Mouse (Mus musculus) limb, embryonic 14.5 days (tissue): Measurements from ENCODE around the gene Os9. TPM values are rescaled to one million over a fixed set of nuclear protein-coding genes. Genes with fewer than 3 reads are reported as not detected.

Source experiments
- ATAC-seq: fragments of 200-750 bp; cut with Nextera tagmentation; 2 replicates; pipeline ENCODE4 v1.8.0; 2017; ENCODE audit warnings: low read depth, moderate number of reproducible peaks, moderate TSS enrichment; ENCODE audit not compliant: low FRiP score
- DNase-seq: peaks from one replicate; pipeline ENCODE4 v3.0.0-alpha.2; 2015; ENCODE audit warnings: low spot score
- H3K27ac ChIP-seq: fragments of 300-500 bp; sonication (generic); replicated peaks from 2 replicates; pipeline ENCODE4 v1.5.1; 2014; ENCODE audit warnings: low read depth, mild to moderate bottlenecking, low read length, moderate library complexity, mixed read lengths
- H3K27me3 ChIP-seq: fragments of 300-500 bp; sonication (generic); 2 replicates; pipeline ENCODE4 v1.6.1; 2014; ENCODE audit warnings: low read length, mixed read lengths; ENCODE audit not compliant: control insufficient read depth, insufficient read depth
- H3K36me3 ChIP-seq: fragments of 300-500 bp; sonication (generic); 2 replicates; pipeline ENCODE4 v1.6.1; 2014; ENCODE audit warnings: mild to moderate bottlenecking, low read length, moderate library complexity, mixed read lengths; ENCODE audit not compliant: control insufficient read depth, insufficient read depth
- H3K4me1 ChIP-seq: fragments of 300-500 bp; sonication (generic); 2 replicates; pipeline ENCODE4 v1.6.1; 2014; ENCODE audit warnings: antibody characterized with exemption, low read length, mixed read lengths; ENCODE audit not compliant: control insufficient read depth, insufficient read depth
- H3K4me2 ChIP-seq: fragments of 300-500 bp; sonication (generic); replicated peaks from 2 replicates; pipeline ENCODE4 v1.6.1; 2014; ENCODE audit warnings: low read depth, mild to moderate bottlenecking, low read length, moderate library complexity; ENCODE audit not compliant: severe bottlenecking
- H3K4me3 ChIP-seq: fragments of 300-500 bp; sonication (generic); replicated peaks from 2 replicates; pipeline ENCODE4 v1.5.1; 2014; ENCODE audit warnings: low read length
- H3K9ac ChIP-seq: fragments of 300-500 bp; sonication (generic); 2 replicates; pipeline ENCODE4 v1.6.1; 2014; ENCODE audit warnings: mild to moderate bottlenecking, low read depth, low read length, moderate library complexity; ENCODE audit not compliant: severe bottlenecking
- H3K9me3 ChIP-seq: fragments of 300-500 bp; sonication (generic); 2 replicates; pipeline ENCODE4 v1.6.1; 2016; ENCODE audit warnings: low read length; ENCODE audit not compliant: control insufficient read depth
- POLR2A ChIP-seq: fragments of 200-500 bp; IDR thresholded peaks from 2 replicates; pipeline ENCODE4 v1.8.0; 2012; ENCODE audit warnings: inconsistent platforms, mild to moderate bottlenecking, moderate library complexity, borderline replicate concordance; ENCODE audit not compliant: insufficient read depth, insufficient read length; ENCODE audit errors: extremely low read depth
- WGBS: fragments of 180-500 bp; shearing (Covaris S2); extraction: QIAGEN DNeasy Blood & Tissue Kit; methylation state at CpG from one replicate; pipeline ENCODE4 v1.1.7; 2014; 5-methylcytosine and 5-hydroxymethylcytosine counted together
- polyA plus RNA-seq, 2 experiments: library from polyadenylated mRNA; depleted of rRNA in 1 of 2; stranded (reverse) in 1 of 2; unstranded in 1 of 2; fragments of >200 nt; fragmentation: Nextera tagmentation in 1 of 2; extraction: Ambion mirVana in 1 of 2; gene quantifications; 2 replicates each; pipeline versions ENCODE4 v1.2.1 to v1.2.3; 2012 to 2014

Os9 gene
- polyA plus RNA-seq, 2 experiments = 54.7 to 61.0 TPM

- DNase-seq = no peak
- Histone ChIP-seq H3K4me3 (no peak overlapping the region), H3K4me2 (no peak overlapping the region), H3K27me3 (no peaks in the 10 kb centered on the region), H3K27ac (no peak overlapping the region), H3K9me3 (no peaks in the 10 kb centered on the region), H3K4me1 (no peaks in the 10 kb centered on the region), H3K36me3 (no peaks in the 10 kb centered on the region), H3K9ac (no peak overlapping the region)
- no peak for ATAC-seq
- no peak for TF ChIP-seq POLR2A
- 64% methylated on average over 5 of the region's 5 CpGs for WGBS
Measured at GRCm38 (mm10) chr10:127132469-127132868, 11.5 kb upstream of the Os9 start.

- ATAC-seq = no peak
- H3K27me3 ChIP-seq = no peaks in the 10 kb centered on the region
- WGBS = 76% methylated on average over 4 of the region's 4 CpGs
- H3K4me3 ChIP-seq = no peak overlapping the region
- no peaks in the 10 kb centered on the region for H3K9me3 ChIP-seq
- no peak overlapping the region for H3K4me2 ChIP-seq
- DNase-seq = no peak
- H3K4me1 ChIP-seq = no peaks in the 10 kb centered on the region
- H3K27ac ChIP-seq = no peak overlapping the region
- no peak for TF ChIP-seq POLR2A
- no peak overlapping the region for H3K9ac ChIP-seq
- no peaks in the 10 kb centered on the region for H3K36me3 ChIP-seq
Measured at GRCm38 (mm10) chr10:127129431-127129830, 8.5 kb upstream of the Os9 start.

- H3K4me2 ChIP-seq = no peak overlapping the region
- no peaks in the 10 kb centered on the region for H3K36me3 ChIP-seq
- H3K9me3 ChIP-seq = no peaks in the 10 kb centered on the region
- TF ChIP-seq POLR2A = no peak
- H3K9ac ChIP-seq = no peak overlapping the region
- no peaks in the 10 kb centered on the region for H3K27me3 ChIP-seq
- WGBS = 69% methylated on average over 7 of the region's 7 CpGs
- no peaks in the 10 kb centered on the region for H3K4me1 ChIP-seq
- DNase-seq (no peak), ATAC-seq (no peak)
- H3K4me3 ChIP-seq = no peak overlapping the region
- no peak overlapping the region for H3K27ac ChIP-seq
Measured at GRCm38 (mm10) chr10:127127711-127128279, 6.9 kb upstream of the Os9 start.

GRCm38 (mm10) chr10:127126579-127126978 is 5.6 kb upstream of the Os9 start:
- no peaks in the 10 kb centered on the region for H3K4me1 ChIP-seq
- WGBS = 83% methylated on average over 5 of the region's 5 CpGs
- no peak overlapping the region for H3K4me3 ChIP-seq
- DNase-seq = no peak
- H3K9me3 ChIP-seq = no peaks in the 10 kb centered on the region
- H3K9ac ChIP-seq = no peak overlapping the region
- H3K27ac ChIP-seq = no peak overlapping the region
- H3K27me3 ChIP-seq = no peaks in the 10 kb centered on the region
- TF ChIP-seq POLR2A = no peak
- no peaks in the 10 kb centered on the region for H3K36me3 ChIP-seq
- ATAC-seq = no peak
- H3K4me2 ChIP-seq = no peak overlapping the region

- no peaks in the 10 kb centered on the region for H3K4me1 ChIP-seq
- H3K27me3 ChIP-seq = no peaks in the 10 kb centered on the region
- no peak overlapping the region for H3K9ac ChIP-seq
- WGBS = 71% methylated on average over 9 of the region's 9 CpGs
- peak; percentile 26 for DNase-seq
- no peak overlapping the region for H3K4me2 ChIP-seq
- no peaks in the 10 kb centered on the region for H3K36me3 ChIP-seq
- no peaks in the 10 kb centered on the region for H3K9me3 ChIP-seq
- no peak overlapping the region for H3K27ac ChIP-seq
- no peak overlapping the region for H3K4me3 ChIP-seq
- TF ChIP-seq POLR2A = no peak
- no peak for ATAC-seq
Measured at GRCm38 (mm10) chr10:127125210-127126001, 4.5 kb upstream of the Os9 start.
